In genomic region chr5:125475030-125475429, GRCm38 (mm10) we compare ENCODE assay signal across 8 mouse cellular contexts. TPM values are rescaled to one million over a fixed set of nuclear protein-coding genes. Genes with fewer than 3 reads are reported as not detected.
DNase-seq lines count a peak whose midpoint lies in the region; ATAC-seq and TF ChIP-seq lines count a peak whose summit lies in the region.

No protein-coding gene starts in this region.

- H3K36me3 ChIP-seq in kidney, adult 2 months (ENCODE audit: control insufficient read depth, insufficient read depth, low read length): no peaks in the 10 kb centered on the region
- H3K36me3 ChIP-seq in intestine, embryonic 14.5 days (ENCODE audit: control insufficient read depth, insufficient read depth, low read length): 0 out of 2 replicates have a peak, but pooled peaks cover 6% of the 10 kb centered on the region
- H3K36me3 ChIP-seq in midbrain, embryonic 16.5 days (ENCODE audit: control insufficient read depth, insufficient read depth, low read length): no peaks in the 10 kb centered on the region

- peak overlapping the region; percentile 60 for H3K27ac ChIP-seq in kidney, adult 2 months (ENCODE audit: insufficient read depth, low read depth, low read length)
- no peak overlapping the region for H3K27ac ChIP-seq in cortical plate, adult 2 months (ENCODE audit: insufficient read depth, low read length)
- no peak overlapping the region for H3K27ac ChIP-seq in intestine, embryonic 14.5 days (ENCODE audit: low read depth)
- H3K27ac ChIP-seq in midbrain, embryonic 16.5 days (ENCODE audit: low read length): peak overlapping the region; percentile 87

- 63% methylated on average over 12 of the region's 12 CpGs for WGBS in kidney, adult 2 months
- 56% methylated on average over 12 of the region's 12 CpGs for WGBS in intestine, embryonic 14.5 days
- 63% methylated on average over 12 of the region's 12 CpGs for WGBS in midbrain, embryonic 16.5 days

- intact Hi-C loops in gastrocnemius, postnatal 36 days (cut with DNase I): loop anchor here (5.0 kb wide), 1 partner anchor 93 kb away; no protein-coding TSS in a partner anchor

- peak overlapping the region; percentile 69 for H3K4me2 ChIP-seq in intestine, embryonic 14.5 days (ENCODE audit: low read length)
- H3K4me2 ChIP-seq in midbrain, embryonic 16.5 days (ENCODE audit: low read length): peak overlapping the region; percentile 91

- ATAC-seq in intestine, embryonic 14.5 days (replicated peaks; ENCODE audit: low FRiP score, low TSS enrichment, low read depth): no peak
- no peak for ATAC-seq in midbrain, embryonic 16.5 days

- TF ChIP-seq POLR2A in kidney, adult 2 months (IDR thresholded peaks at IDR 0.05; ENCODE audit: low read depth, low read length): no peak
- no peak for TF ChIP-seq POLR2A in cortical plate, adult 2 months (IDR thresholded peaks at IDR 0.05; ENCODE audit: extremely low read depth, insufficient read depth, low read length)

- peak overlapping the region; percentile 85 for H3K4me3 ChIP-seq in kidney, adult 2 months (ENCODE audit: insufficient read depth, low read depth, low read length)
- peak overlapping the region; percentile 52 for H3K4me3 ChIP-seq in cortical plate, adult 2 months (ENCODE audit: insufficient read depth, low read length)
- peak overlapping the region; percentile 90 for H3K4me3 ChIP-seq in intestine, embryonic 14.5 days (ENCODE audit: low read depth, low read length)
- H3K4me3 ChIP-seq in midbrain, embryonic 16.5 days (ENCODE audit: low read depth, low read length): peak overlapping the region; percentile 85

- H3K27me3 ChIP-seq in kidney, adult 2 months (replicated peaks; ENCODE audit: control insufficient read depth, insufficient read depth, low read length): no peaks in the 10 kb centered on the region
- H3K27me3 ChIP-seq in intestine, embryonic 14.5 days (replicated peaks; ENCODE audit: control insufficient read depth, insufficient read depth, low read length): no peaks in the 10 kb centered on the region
- H3K27me3 ChIP-seq in midbrain, embryonic 16.5 days (ENCODE audit: control insufficient read depth, insufficient read depth, low read depth, low read length): no peaks in the 10 kb centered on the region

- DNase-seq in kidney, adult 2 months: no peak
- DNase-seq in kidney, adult 18-20 months: no peak
- no peak for DNase-seq in intestine, embryonic 14.5 days (ENCODE audit: low spot score)
- no peak for DNase-seq in urinary bladder, postnatal 36 days (ENCODE audit: low spot score in 2 of 2)
- DNase-seq in gastrocnemius, postnatal 36 days: no peak
- DNase-seq in cerebellum, postnatal 10 days: no peak

- peak overlapping the region; percentile 62 for H3K9ac ChIP-seq in intestine, embryonic 14.5 days (ENCODE audit: low read length)
- H3K9ac ChIP-seq in midbrain, embryonic 16.5 days (ENCODE audit: low read depth, low read length): peak overlapping the region; percentile 52; the same call in 1 of the 2 replicates

- peaks cover 8% of the 10 kb centered on the region; the same call in 1 of the 2 replicates for H3K4me1 ChIP-seq in kidney, adult 2 months (ENCODE audit: control insufficient read depth, insufficient read depth, low read length)
- H3K4me1 ChIP-seq in cortical plate, adult 2 months (ENCODE audit: control insufficient read depth, insufficient read depth, low read length): peaks cover 3% of the 10 kb centered on the region; the same call in 1 of the 2 replicates
- H3K4me1 ChIP-seq in intestine, embryonic 14.5 days (replicated peaks; ENCODE audit: control insufficient read depth, insufficient read depth, low read length): peaks cover 21% of the 10 kb centered on the region
- peaks cover 28% of the 10 kb centered on the region for H3K4me1 ChIP-seq in midbrain, embryonic 16.5 days (ENCODE audit: control insufficient read depth, insufficient read depth, low read length)

- H3K9me3 ChIP-seq in intestine, embryonic 14.5 days (ENCODE audit: control insufficient read depth, low read length): no peaks in the 10 kb centered on the region
- H3K9me3 ChIP-seq in midbrain, embryonic 16.5 days (replicated peaks; ENCODE audit: control insufficient read depth, low read length, poor library complexity, severe bottlenecking): no peaks in the 10 kb centered on the region

- TF ChIP-seq CTCF in kidney, adult 2 months (conservative IDR thresholded peaks at IDR 0.05; ENCODE audit: insufficient read depth, insufficient read length, low read depth, low read length): no peak
- no peak for TF ChIP-seq CTCF in cortical plate, adult 2 months (IDR thresholded peaks at IDR 0.05; ENCODE audit: extremely low read depth, insufficient read depth, low read length)

RNA-seq across cellular contexts. Expression of gene Aacs, which starts 0.6 kb away (rescaled TPM):
- polyA plus RNA-seq in kidney, adult 2 months (2012; rRNA removed): 102 and 131 TPM in 2 replicates
- 51.5 and 51.8 TPM in 2 replicates for polyA plus RNA-seq in cortical plate, adult 2 months (2012; rRNA removed)
- polyA plus RNA-seq in intestine, embryonic 14.5 days (2014; fragmentation: Nextera tagmentation; extraction: Ambion mirVana): 66.9 and 78.6 TPM in 2 replicates
- polyA plus RNA-seq in midbrain, embryonic 16.5 days (2015; fragmentation: Nextera tagmentation; extraction: Ambion mirVana): 100 and 125 TPM in 2 replicates
- total RNA-seq in gastrocnemius, postnatal 36 days (2021): 1 to 10 TPM; 2.5 to 3.8 TPM

RNA-seq across cellular contexts. Expression of gene Bri3bp, which starts 33.7 kb away (rescaled TPM):
- 12.1 and 13.0 TPM in 2 replicates for polyA plus RNA-seq in kidney, adult 2 months (2012; rRNA removed)
- 34.8 and 36.3 TPM in 2 replicates for polyA plus RNA-seq in cortical plate, adult 2 months (2012; rRNA removed)
- 48.4 and 50.9 TPM in 2 replicates for polyA plus RNA-seq in intestine, embryonic 14.5 days (2014; fragmentation: Nextera tagmentation; extraction: Ambion mirVana)
- polyA plus RNA-seq in midbrain, embryonic 16.5 days (2015; fragmentation: Nextera tagmentation; extraction: Ambion mirVana): 38.3 and 41.6 TPM in 2 replicates
- total RNA-seq in gastrocnemius, postnatal 36 days (2021): 1 to 10 TPM; 3.8 to 4.0 TPM

RNA-seq across cellular contexts. Expression of gene Dhx37, which starts 41.1 kb away (rescaled TPM):
- polyA plus RNA-seq in kidney, adult 2 months (2012; rRNA removed): 10.8 and 16.4 TPM in 2 replicates
- polyA plus RNA-seq in cortical plate, adult 2 months (2012; rRNA removed): 16.2 and 16.9 TPM in 2 replicates
- 9.6 and 11.3 TPM in 2 replicates for polyA plus RNA-seq in intestine, embryonic 14.5 days (2014; fragmentation: Nextera tagmentation; extraction: Ambion mirVana)
- polyA plus RNA-seq in midbrain, embryonic 16.5 days (2015; fragmentation: Nextera tagmentation; extraction: Ambion mirVana): 12.4 and 12.8 TPM in 2 replicates
- 1 to 10 TPM; 3.4 to 4.3 TPM for total RNA-seq in gastrocnemius, postnatal 36 days (2021)

RNA-seq across cellular contexts. Expression of gene Tmem132b, which starts 56.5 kb away (rescaled TPM):
- polyA plus RNA-seq in kidney, adult 2 months (2012; rRNA removed): 0.01 TPM in 1 of 2 replicates, not detected in the other
- 31.5 and 36.1 TPM in 2 replicates for polyA plus RNA-seq in cortical plate, adult 2 months (2012; rRNA removed)
- polyA plus RNA-seq in intestine, embryonic 14.5 days (2014; fragmentation: Nextera tagmentation; extraction: Ambion mirVana): 0.31 and 0.45 TPM in 2 replicates
- 5.5 and 6.6 TPM in 2 replicates for polyA plus RNA-seq in midbrain, embryonic 16.5 days (2015; fragmentation: Nextera tagmentation; extraction: Ambion mirVana)
- total RNA-seq in gastrocnemius, postnatal 36 days (2021): under 1 TPM; 0.05 to 0.07 TPM

Comparison
In these comparisons a context has a peak if more than half of its experiments do, and no peak if none do; other contexts are left out.
1. H3K27ac ChIP-seq: peak in kidney, adult 2 months (single experiment) and midbrain, embryonic 16.5 days (single experiment); none in cortical plate, adult 2 months (single experiment) and intestine, embryonic 14.5 days (single experiment).
2. Peak in every context shown above with its lines, with median percentiles within 50 percentile points of each other: H3K4me3 ChIP-seq.